Mouse (Mus musculus) gastrocnemius, adult 18-20 months (tissue): Measurements from ENCODE around the gene Zic2. TPM values are rescaled to one million over a fixed set of nuclear protein-coding genes. Genes with fewer than 3 reads are reported as not detected.

Source experiments
- DNase-seq: peaks from one replicate; pipeline ENCODE4 v3.0.0; 2021; ENCODE audit warnings: low spot score
- total RNA-seq, 2 experiments: library from RNA; stranded (reverse); gene quantifications; 2 replicates each; pipeline ENCODE4 v1.2.3; 2021

Gene Zic2
- total RNA-seq, 2 experiments from 2014 or later = not detected

DNA sequence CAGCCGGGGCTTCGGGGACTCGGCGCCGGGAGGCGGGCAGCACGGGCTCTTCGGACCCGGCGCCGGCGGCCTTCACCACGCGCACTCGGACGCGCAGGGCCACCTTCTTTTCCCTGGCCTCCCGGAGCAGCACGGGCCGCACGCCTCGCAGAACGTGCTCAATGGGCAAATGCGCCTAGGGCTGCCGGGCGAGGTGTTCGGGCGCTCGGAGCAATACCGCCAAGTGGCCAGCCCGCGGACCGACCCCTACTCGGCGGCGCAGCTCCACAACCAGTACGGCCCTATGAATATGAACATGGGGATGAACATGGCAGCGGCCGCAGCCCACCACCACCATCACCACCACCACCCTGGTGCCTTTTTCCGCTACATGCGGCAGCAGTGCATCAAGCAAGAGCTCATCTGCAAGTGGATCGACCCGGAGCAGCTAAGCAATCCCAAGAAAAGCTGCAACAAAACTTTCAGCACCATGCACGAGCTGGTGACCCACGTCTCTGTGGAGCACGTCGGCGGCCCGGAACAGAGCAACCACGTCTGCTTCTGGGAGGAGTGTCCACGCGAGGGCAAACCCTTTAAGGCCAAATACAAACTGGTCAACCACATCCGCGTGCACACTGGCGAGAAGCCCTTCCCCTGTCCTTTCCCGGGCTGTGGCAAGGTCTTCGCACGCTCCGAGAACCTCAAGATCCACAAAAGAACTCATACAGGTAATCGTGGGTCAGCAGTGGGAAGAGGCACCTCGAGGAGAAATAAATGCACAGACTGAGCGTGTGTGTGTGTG lies 996 bp downstream of the Zic2 start:
- no peak for DNase-seq

- DNase-seq = no peak
These were observed 1.6 kb downstream of the Zic2 start for GRCm38 (mm10) chr14:122476822-122477215.

DNA sequence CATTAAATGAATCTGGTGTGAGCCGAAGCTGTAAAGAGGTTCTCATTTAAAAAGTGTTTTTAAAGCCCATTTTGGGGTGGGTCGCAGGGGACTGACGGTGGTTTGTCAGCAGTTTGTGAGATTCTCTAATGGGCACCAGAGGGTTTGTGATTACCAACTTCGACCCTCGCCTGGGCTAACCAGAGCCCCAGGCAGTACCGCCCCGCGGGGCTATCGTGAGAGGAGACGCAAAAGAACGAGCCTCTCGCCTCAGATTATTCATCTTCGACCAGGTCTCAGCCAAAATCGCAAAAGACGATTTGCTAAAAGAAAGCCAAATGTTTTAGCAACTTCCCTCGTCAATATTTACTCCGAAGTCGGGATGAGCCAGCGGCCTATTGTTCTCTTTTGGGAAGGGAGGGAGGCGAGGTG lies 2.0 kb downstream of the Zic2 start:
- no peak for DNase-seq

DNA sequence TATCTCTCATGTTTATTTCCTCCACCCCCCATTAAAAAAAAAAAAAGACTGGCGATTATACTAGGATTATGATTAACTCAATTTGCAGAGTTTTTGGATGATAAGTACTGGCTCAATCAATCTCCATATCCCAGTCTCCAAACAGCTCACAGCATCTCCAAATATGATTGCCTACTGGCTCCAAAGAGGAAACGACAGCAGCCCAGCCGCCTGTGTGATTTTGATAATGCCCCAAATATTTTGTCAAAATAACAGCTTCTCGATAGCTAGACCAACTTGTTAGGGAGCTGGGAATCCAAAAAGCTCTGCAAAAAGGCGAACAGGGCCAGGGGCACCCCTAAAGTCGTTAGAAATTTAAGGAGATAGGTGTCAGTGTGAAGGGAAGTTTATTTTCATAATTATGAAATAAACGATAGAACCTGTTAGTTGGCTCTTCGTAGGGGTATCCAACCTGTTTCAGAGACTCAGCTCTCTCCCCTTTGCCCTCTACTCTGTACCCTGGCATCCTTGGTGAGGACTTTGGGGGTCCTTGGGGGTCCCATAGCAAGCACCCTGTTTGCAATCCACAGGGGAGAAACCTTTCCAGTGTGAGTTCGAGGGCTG lies 2.8 kb downstream of the Zic2 start:
- DNase-seq = no peak

DNA sequence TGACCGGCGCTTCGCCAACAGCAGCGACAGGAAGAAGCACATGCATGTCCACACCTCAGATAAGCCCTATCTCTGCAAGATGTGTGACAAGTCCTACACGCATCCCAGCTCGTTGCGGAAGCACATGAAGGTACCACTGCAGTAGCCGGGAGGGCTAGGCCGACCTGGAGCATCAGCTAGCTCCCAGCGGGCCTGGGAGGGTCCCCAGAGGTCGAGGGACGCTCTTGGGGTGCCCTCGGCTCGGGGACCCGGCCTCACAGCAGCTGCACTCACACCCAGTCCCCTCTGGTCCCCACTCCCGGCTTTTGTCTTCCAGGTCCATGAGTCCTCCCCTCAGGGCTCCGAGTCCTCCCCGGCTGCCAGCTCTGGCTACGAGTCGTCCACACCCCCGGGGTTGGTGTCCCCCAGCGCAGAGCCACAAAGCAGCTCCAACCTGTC lies 3.4 kb downstream of the Zic2 start:
- DNase-seq = no peak

DNA sequence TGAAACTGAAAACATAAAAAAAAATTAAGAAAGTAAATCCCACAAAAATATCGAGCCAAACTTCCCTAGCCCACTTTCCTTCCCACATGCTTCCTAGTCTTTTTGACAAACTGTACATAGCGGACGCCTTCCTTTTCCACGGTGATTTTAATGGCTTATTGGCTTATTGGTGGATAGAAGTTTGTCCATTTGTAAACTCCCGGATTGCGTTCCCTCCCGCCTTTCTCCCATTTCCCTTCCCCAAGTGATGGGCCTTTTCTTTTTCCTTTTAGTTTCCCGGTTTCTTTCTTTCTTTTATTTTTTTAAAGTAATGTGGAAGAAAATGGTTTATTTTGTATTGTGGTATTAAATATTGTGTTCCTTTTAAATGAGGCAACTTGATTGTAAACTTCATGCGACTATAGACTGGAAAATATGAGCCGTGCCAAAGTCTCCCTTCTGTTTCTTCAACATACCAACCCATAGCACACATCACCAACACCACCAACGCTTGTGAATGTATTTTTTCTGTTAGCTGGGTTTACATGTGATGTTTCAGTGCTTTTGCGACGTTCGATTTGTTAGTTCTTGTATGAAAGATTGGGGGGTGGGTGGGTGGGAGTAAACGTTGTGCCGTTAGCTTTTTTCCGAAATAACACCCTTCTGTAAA lies 4.3 kb downstream of the Zic2 start:
- DNase-seq = no peak

GRCm38 (mm10) chr14:122480355-122480754 lies 5.1 kb downstream of the Zic2 start:
- DNase-seq = no peak

- no peak for DNase-seq
These were observed 5.9 kb downstream of the Zic2 start for GRCm38 (mm10) chr14:122481181-122481580.

- DNase-seq = no peak
These were observed 7.1 kb downstream of the Zic2 start for GRCm38 (mm10) chr14:122482081-122483023.

DNA sequence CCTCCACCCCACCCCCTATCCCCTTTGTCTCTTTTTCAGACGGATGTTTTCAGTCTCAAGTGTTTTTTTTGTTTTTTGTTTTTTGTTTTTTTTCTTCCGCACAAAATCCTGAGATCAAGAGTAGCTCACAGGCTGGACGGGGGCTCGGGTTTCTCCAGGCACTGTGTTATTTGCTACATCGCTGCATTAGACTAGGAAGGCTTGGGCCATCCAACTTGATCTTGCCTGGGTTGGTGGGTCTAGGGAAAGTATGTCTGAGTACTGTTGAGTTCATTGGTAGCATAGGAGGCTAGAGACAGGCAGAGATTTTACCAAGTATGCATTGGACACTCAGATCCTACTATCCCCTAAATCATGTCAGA lies 7.8 kb downstream of the Zic2 start:
- DNase-seq = no peak

- DNase-seq = no peak
These were observed 8.6 kb downstream of the Zic2 start for GRCm38 (mm10) chr14:122483556-122484421.

DNA sequence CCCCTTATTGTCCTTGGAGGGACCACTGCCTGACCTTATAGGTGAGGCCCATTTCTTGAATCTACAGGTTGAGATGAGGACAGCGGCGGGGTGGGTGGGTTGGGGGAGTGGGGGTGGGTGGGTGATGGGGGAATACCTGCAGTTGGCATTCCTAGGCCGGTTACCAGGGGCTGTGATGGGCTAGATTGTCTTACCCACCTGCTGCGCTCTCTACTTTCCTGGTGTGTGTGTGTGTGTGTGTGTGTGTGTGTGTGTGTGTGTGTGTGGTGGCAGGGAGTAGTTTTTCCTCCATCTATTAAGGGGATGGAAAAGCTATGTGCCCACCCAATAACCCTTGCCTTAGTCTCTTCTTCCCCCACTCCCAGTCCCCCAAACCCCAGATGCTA lies 9.2 kb downstream of the Zic2 start:
- DNase-seq = no peak

DNA sequence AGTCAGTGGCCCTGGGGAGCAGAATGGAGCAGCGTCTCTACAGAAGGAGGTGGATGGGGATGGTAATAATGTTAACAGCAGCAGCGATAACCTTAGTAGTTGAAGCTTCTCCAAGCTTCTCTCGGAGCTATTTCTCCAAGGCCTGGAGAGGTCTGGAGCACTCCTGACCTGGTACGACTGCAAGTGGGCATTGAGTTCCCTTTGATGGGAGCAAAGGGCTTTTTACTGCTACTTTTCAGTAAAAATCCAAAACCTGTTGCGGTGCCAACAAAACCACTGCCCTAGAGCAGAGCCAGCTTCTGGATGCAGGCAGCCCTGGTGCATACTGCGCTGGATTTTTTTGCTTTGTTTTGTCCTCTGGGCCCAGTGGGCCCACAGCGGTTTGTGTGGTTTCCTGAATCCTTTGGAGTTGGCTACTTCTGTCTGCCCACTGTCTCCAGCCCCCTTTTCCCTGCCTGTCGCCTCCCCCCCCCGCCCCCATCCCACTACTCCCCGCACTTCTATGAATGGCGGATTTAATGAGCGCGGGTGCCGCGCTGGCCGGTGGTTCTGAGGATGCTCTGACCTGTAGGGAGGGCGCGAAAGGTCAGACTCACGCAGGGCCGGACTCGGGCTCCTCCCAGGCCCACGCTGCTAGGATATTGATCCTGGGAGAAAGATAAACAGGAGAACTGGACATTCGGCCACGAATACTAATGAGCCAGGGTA lies 9.8 kb downstream of the Zic2 start:
- DNase-seq = no peak

- DNase-seq = no peak
These were observed 10.5 kb downstream of the Zic2 start for GRCm38 (mm10) chr14:122485635-122486181.

DNA sequence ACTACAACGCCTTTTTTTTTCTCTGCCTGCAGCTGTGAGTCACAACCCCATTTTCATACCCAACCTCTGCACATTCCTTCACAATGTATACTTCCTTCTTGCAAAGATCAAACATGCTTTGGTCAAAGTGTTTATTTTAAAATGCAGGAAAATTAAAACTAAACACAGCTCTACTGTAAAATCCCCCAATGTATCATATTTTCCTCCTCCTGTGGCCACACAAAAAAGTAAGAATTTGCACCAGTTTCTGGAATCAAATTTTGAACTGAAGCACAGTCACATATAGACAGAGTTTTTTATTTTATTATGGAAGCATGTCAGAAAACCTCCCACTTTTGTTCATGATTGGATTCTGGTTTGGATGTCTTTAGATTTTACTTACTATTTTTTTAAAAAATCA lies 11.4 kb downstream of the Zic2 start:
- DNase-seq = no peak

DNA sequence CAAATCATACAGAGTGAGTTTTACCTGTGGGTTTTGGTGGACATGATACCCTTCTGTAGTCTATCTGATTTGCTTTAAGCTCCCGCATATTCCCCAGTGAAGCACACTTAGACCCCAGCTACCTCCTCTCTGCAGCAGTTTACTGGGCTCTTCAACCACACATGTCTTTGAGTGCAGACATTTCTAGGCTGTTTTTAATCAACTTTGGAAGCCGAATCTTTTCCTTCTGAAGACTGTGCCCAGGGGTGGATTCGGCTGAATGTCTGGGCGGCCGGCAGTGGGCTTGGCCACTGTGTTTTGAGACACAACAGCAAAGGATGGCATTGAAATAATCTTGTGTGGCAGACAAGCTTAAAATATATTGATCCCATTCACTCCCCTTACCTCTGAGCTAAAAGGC lies 12.1 kb downstream of the Zic2 start:
- no peak for DNase-seq

DNA sequence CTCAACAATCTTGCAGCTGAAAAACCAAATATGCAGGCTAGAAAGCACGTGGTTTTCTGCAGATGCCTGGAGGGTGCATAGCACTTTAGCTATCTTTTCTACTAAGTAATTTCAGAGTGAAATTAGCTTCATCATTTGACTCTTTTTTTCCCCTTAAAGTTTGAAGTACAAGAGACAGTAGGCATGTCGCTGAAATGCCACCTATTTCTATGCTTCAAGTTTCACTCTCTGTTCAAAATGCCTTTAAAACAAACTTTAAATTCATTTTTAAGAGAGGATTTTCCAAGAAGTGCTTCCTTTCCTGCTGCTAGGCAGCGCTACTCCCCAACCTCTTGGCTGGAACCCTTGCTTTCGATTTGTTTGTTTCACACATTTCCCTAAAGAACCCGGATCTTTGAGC lies 13.8 kb downstream of the Zic2 start:
- DNase-seq = no peak

DNA sequence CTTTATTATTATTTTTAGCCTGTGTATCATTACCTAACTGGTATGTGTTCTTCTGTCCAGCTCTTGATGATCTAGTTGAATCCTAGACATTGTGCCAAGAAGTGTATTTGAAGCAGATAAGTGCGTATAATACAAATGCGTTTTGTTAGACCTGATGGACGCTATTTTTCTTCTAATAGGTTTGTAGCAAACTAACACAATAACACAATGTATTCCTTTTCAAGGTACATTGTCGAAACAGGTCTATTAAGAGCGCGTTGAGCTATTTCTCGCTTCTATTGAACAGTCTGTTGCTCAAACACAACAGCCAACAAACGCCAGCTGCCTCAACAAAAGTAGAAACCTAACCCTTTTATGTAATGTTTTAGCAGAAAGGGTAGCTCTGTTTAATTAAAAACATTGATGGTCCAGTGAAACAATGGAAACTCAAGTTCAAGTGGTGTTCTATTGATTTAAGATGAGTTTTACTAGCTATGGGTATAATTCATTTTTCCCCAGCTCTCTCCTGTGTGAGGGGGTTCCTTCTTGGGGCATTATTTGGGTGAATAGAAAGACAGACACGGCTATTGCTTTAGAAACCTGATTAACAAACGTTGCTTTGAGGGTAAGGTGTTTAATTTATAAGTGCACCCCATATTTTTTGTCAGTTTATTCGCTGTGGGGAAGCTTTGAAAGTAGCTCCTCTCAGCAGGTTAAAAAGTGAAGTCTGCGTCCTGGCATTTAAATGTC lies 14.6 kb downstream of the Zic2 start:
- DNase-seq = no peak
